8 mouse cellular contexts compared by ENCODE assay signal in genomic region chr12:69085522-69086179, GRCm38 (mm10).
DNase-seq lines count a peak whose midpoint lies in the region; ATAC-seq and TF ChIP-seq lines count a peak whose summit lies in the region.

No protein-coding gene starts in this region.

- TF ChIP-seq EP300 in liver, postnatal 0 days (IDR thresholded peaks at IDR 0.05; ENCODE audit: low read depth), result no peak

- H3K27ac ChIP-seq in kidney, embryonic 14.5 days (ENCODE audit: low read depth, low read length), result no peak overlapping the region
- no peak overlapping the region for H3K27ac ChIP-seq in kidney, adult 2 months (ENCODE audit: insufficient read depth, low read depth, low read length)
- no peak overlapping the region for H3K27ac ChIP-seq in embryonic facial prominence, embryonic 11.5 days (replicated peaks; ENCODE audit: low read depth, low read length)
- no peak overlapping the region for H3K27ac ChIP-seq in hindbrain, embryonic 12.5 days
- no peak overlapping the region for H3K27ac ChIP-seq in midbrain, embryonic 16.5 days (ENCODE audit: low read length)
- no peak overlapping the region for H3K27ac ChIP-seq in liver, postnatal 0 days (ENCODE audit: low read depth)

- H3K4me2 ChIP-seq in kidney, embryonic 14.5 days (replicated peaks; ENCODE audit: low read depth, low read length), result peak overlapping the region; percentile 44
- H3K4me2 ChIP-seq in embryonic facial prominence, embryonic 11.5 days (ENCODE audit: low read depth, low read length), result peak overlapping the region; percentile 34
- H3K4me2 ChIP-seq in hindbrain, embryonic 12.5 days (replicated peaks), result peak overlapping the region; percentile 44
- peak overlapping the region; percentile 39 for H3K4me2 ChIP-seq in midbrain, embryonic 16.5 days (ENCODE audit: low read length)
- H3K4me2 ChIP-seq in liver, postnatal 0 days (ENCODE audit: low read depth, low read length), result no peak overlapping the region

- H3K9ac ChIP-seq in kidney, embryonic 14.5 days (ENCODE audit: low read depth, low read length), result no peak overlapping the region; the same call in 1 of the 2 replicates
- H3K9ac ChIP-seq in embryonic facial prominence, embryonic 11.5 days (replicated peaks; ENCODE audit: low read length), result no peak overlapping the region
- no peak overlapping the region for H3K9ac ChIP-seq in hindbrain, embryonic 12.5 days
- no peak overlapping the region for H3K9ac ChIP-seq in midbrain, embryonic 16.5 days (ENCODE audit: low read depth, low read length)
- H3K9ac ChIP-seq in liver, postnatal 0 days (replicated peaks), result no peak overlapping the region

- no peak for DNase-seq in kidney, adult 2 months
- DNase-seq in embryonic facial prominence, embryonic 11.5 days (ENCODE audit: low spot score), result peak; percentile 74
- no peak for DNase-seq in thymus, postnatal 0 days (ENCODE audit: low spot score)
- DNase-seq in testis, postnatal 10 days (ENCODE audit: low spot score), result no peak
- DNase-seq in liver, postnatal 0 days, result no peak

- 0 out of 2 replicates have a peak, but pooled peaks have one; percentile 39 for ATAC-seq in kidney, embryonic 14.5 days (ENCODE audit: low FRiP score, low TSS enrichment)
- peak; percentile 45 for ATAC-seq in embryonic facial prominence, embryonic 11.5 days (replicated peaks; ENCODE audit: insufficient number of reproducible peaks, low FRiP score, low TSS enrichment, low read depth)
- ATAC-seq in hindbrain, embryonic 12.5 days (ENCODE audit: low FRiP score), result 0 out of 2 replicates have a peak, but pooled peaks have one; percentile 3
- ATAC-seq in midbrain, embryonic 16.5 days, result peak; percentile 29; the same call in 1 of the 2 replicates
- ATAC-seq in liver, postnatal 0 days, result no peak

- TF ChIP-seq CTCF in kidney, adult 2 months (conservative IDR thresholded peaks at IDR 0.05; ENCODE audit: insufficient read depth, insufficient read length, low read depth, low read length), result no peak
- TF ChIP-seq CTCF in liver, postnatal 0 days (IDR thresholded peaks at IDR 0.05; ENCODE audit: low read depth), result no peak

- peak overlapping the region; percentile 19 for H3K4me3 ChIP-seq in kidney, embryonic 14.5 days (ENCODE audit: low read length)
- no peak overlapping the region for H3K4me3 ChIP-seq in kidney, adult 2 months (ENCODE audit: insufficient read depth, low read depth, low read length)
- H3K4me3 ChIP-seq in embryonic facial prominence, embryonic 11.5 days (ENCODE audit: low read depth, low read length), result no peak overlapping the region
- H3K4me3 ChIP-seq in hindbrain, embryonic 12.5 days, result no peak overlapping the region
- peak overlapping the region; percentile 7; the same call in 1 of the 2 replicates for H3K4me3 ChIP-seq in midbrain, embryonic 16.5 days (ENCODE audit: low read depth, low read length)
- H3K4me3 ChIP-seq in liver, postnatal 0 days (ENCODE audit: low read depth, low read length), result no peak overlapping the region

- WGBS in kidney, embryonic 14.5 days, result 16% methylated on average over 19 of the region's 19 CpGs
- 22% methylated on average over 19 of the region's 19 CpGs for WGBS in kidney, adult 2 months
- 16% methylated on average over 19 of the region's 19 CpGs for WGBS in embryonic facial prominence, embryonic 11.5 days
- 31% methylated on average over 19 of the region's 19 CpGs for WGBS in hindbrain, embryonic 12.5 days
- 31% methylated on average over 19 of the region's 19 CpGs for WGBS in midbrain, embryonic 16.5 days
- 49% methylated on average over 19 of the region's 19 CpGs for WGBS in liver, postnatal 0 days (ENCODE audit: insufficient replicate concordance)

- TF ChIP-seq POLR2A in kidney, adult 2 months (IDR thresholded peaks at IDR 0.05; ENCODE audit: low read depth, low read length), result no peak

- peaks cover 11% of the 10 kb centered on the region; the same call in 1 of the 2 replicates for H3K4me1 ChIP-seq in kidney, embryonic 14.5 days (ENCODE audit: control insufficient read depth, insufficient read depth, low read length)
- H3K4me1 ChIP-seq in kidney, adult 2 months (ENCODE audit: control insufficient read depth, insufficient read depth, low read length), result no peaks in the 10 kb centered on the region
- H3K4me1 ChIP-seq in embryonic facial prominence, embryonic 11.5 days (ENCODE audit: control insufficient read depth, insufficient read depth, low read length), result no peaks in the 10 kb centered on the region
- peaks cover 21% of the 10 kb centered on the region for H3K4me1 ChIP-seq in hindbrain, embryonic 12.5 days
- 0 out of 2 replicates have a peak, but pooled peaks cover 15% of the 10 kb centered on the region for H3K4me1 ChIP-seq in midbrain, embryonic 16.5 days (ENCODE audit: control insufficient read depth, insufficient read depth, low read length)
- H3K4me1 ChIP-seq in liver, postnatal 0 days (ENCODE audit: insufficient read depth), result no peaks in the 10 kb centered on the region

- no peaks in the 10 kb centered on the region for H3K9me3 ChIP-seq in kidney, embryonic 14.5 days (ENCODE audit: control insufficient read depth, low read length)
- H3K9me3 ChIP-seq in embryonic facial prominence, embryonic 11.5 days (replicated peaks; ENCODE audit: control insufficient read depth, low read length), result no peaks in the 10 kb centered on the region
- H3K9me3 ChIP-seq in hindbrain, embryonic 12.5 days (replicated peaks), result no peaks in the 10 kb centered on the region
- no peaks in the 10 kb centered on the region for H3K9me3 ChIP-seq in midbrain, embryonic 16.5 days (replicated peaks; ENCODE audit: control insufficient read depth, low read length, poor library complexity, severe bottlenecking)
- H3K9me3 ChIP-seq in liver, postnatal 0 days (ENCODE audit: low read length), result no peaks in the 10 kb centered on the region

- no peaks in the 10 kb centered on the region for H3K36me3 ChIP-seq in kidney, embryonic 14.5 days (ENCODE audit: control insufficient read depth, insufficient read depth, low read length)
- no peaks in the 10 kb centered on the region for H3K36me3 ChIP-seq in kidney, adult 2 months (ENCODE audit: control insufficient read depth, insufficient read depth, low read length)
- no peaks in the 10 kb centered on the region for H3K36me3 ChIP-seq in embryonic facial prominence, embryonic 11.5 days (replicated peaks; ENCODE audit: control insufficient read depth, insufficient read depth, low read depth, low read length)
- H3K36me3 ChIP-seq in hindbrain, embryonic 12.5 days, result no peaks in the 10 kb centered on the region
- H3K36me3 ChIP-seq in midbrain, embryonic 16.5 days (ENCODE audit: control insufficient read depth, insufficient read depth, low read length), result no peaks in the 10 kb centered on the region
- no peaks in the 10 kb centered on the region for H3K36me3 ChIP-seq in liver, postnatal 0 days (replicated peaks; ENCODE audit: insufficient read depth, low read length)

- H3K27me3 ChIP-seq in kidney, embryonic 14.5 days (ENCODE audit: control insufficient read depth, insufficient read depth, low read length), result 0 out of 2 replicates have a peak, but pooled peaks cover 3% of the 10 kb centered on the region
- no peaks in the 10 kb centered on the region for H3K27me3 ChIP-seq in kidney, adult 2 months (replicated peaks; ENCODE audit: control insufficient read depth, insufficient read depth, low read length)
- H3K27me3 ChIP-seq in embryonic facial prominence, embryonic 11.5 days (ENCODE audit: control insufficient read depth, insufficient read depth, low read length), result no peaks in the 10 kb centered on the region
- H3K27me3 ChIP-seq in hindbrain, embryonic 12.5 days, result no peaks in the 10 kb centered on the region
- H3K27me3 ChIP-seq in midbrain, embryonic 16.5 days (ENCODE audit: control insufficient read depth, insufficient read depth, low read depth, low read length), result no peaks in the 10 kb centered on the region
- H3K27me3 ChIP-seq in liver, postnatal 0 days (ENCODE audit: insufficient read depth, low read length), result no peaks in the 10 kb centered on the region

Comparison
In these comparisons a context has a peak if more than half of its experiments do, and no peak if none do; other contexts are left out.
1. H3K4me3 ChIP-seq: peak in kidney, embryonic 14.5 days (single experiment) and midbrain, embryonic 16.5 days (single experiment); none in kidney, adult 2 months (single experiment), embryonic facial prominence, embryonic 11.5 days (single experiment), hindbrain, embryonic 12.5 days (single experiment) and liver, postnatal 0 days (single experiment).